Comparison of ENCODE assay signal across 25 mouse cellular contexts in the genomic region with DNA sequence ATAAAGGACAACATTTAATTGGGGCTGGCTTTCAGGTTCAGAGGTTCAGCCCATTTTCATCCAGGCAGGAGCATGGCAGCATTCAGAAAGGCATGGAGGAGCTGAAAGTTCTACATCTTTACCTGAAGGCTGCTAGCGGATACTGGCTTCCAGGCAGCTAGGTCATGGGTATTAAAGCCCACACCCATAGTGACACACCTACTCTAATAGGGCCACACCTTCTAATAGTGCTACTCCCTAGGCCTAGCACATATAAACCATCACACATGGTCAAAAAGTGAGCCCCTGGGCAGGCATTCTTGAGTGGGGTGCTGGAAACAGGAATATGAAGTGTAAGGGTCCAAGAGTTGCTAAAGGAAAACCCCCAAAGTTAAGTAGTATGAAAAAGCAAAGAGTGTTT. TPM values are rescaled to one million over a fixed set of nuclear protein-coding genes. Genes with fewer than 3 reads are reported as not detected.
DNase-seq lines count a peak whose midpoint lies in the region; ATAC-seq and TF ChIP-seq lines count a peak whose summit lies in the region.
"Had no signal": no experiment of that assay in that cellular context is flagged by ENCODE, and none has a peak within 500 bp of the region (broad histone marks: within the 10 kb centered on the region; RNA-seq: fewer than 3 reads in every experiment).

No protein-coding gene starts in this region.

- ATAC-seq in liver, embryonic 12.5 days, result no peak
- ATAC-seq: activated CD4-positive, CD25-positive, alpha-beta regulatory T cell, adult 4 months; CD4-positive, CD25-positive, alpha-beta regulatory T cell, adult 4 months; Patski had no signal

- no peak for TF ChIP-seq EP300 in heart, adult 2 months (IDR thresholded peaks at IDR 0.05; ENCODE audit: insufficient read depth, low read depth, low read length)
- TF ChIP-seq EP300 in MEL (IDR thresholded peaks at IDR 0.05; ENCODE audit: low read depth in 1 of 2, low read length in 2 of 2), result no peak

- no peak overlapping the region for H3K4me3 ChIP-seq in heart, adult 2 months
- H3K4me3 ChIP-seq in MEL (ENCODE audit: control insufficient read depth in 1 of 2, insufficient read depth in 1 of 2, low read depth in 2 of 2, low read length in 2 of 2), result no peak overlapping the region
- no peak overlapping the region for H3K4me3 ChIP-seq in liver, embryonic 12.5 days

- no peak for TF ChIP-seq CTCF in heart, adult 2 months (IDR thresholded peaks at IDR 0.05)
- no peak for TF ChIP-seq CTCF in MEL (IDR thresholded peaks at IDR 0.05 in 2 of 3, conservative IDR thresholded peaks at IDR 0.05 in 1 of 3; ENCODE audit: control insufficient read depth in 1 of 3, insufficient read depth in 1 of 3, low read depth in 2 of 3, low read length in 3 of 3, poor library complexity in 1 of 3, severe bottlenecking in 1 of 3)

- intact Hi-C loops in heart, adult 2 months (cut with DNase I), result no loop called here

- peak; percentile 55 for DNase-seq in heart, adult 11 months
- DNase-seq in heart, adult 2 months, result no peak
- no peak for DNase-seq in MEL (ENCODE audit: low read depth, low spot score)
- peak; percentile 57 for DNase-seq in c-Kit-negative CD71-positive TER-119-positive erythroid progenitor cells, embryonic 14.5 days (ENCODE audit: low read depth, low spot score)
- DNase-seq in c-Kit-positive CD71-positive TER-119-positive erythroid progenitor cells, embryonic 14.5 days (ENCODE audit: low spot score), result peak; percentile 47
- DNase-seq in right cerebral cortex, postnatal 14 days, result no peak
- no peak for DNase-seq in lung, postnatal 25 days (ENCODE audit: low spot score)
- DNase-seq: adrenal gland, adult 2 months; adrenal gland, adult 8-10 months; adrenal gland, postnatal 10 days; adrenal gland, postnatal 14 days; adrenal gland, postnatal 25 days; adrenal gland, postnatal 36 days; B cell, adult 2 months; cerebellum, adult 11 months; cerebellum, adult 11-12 months; cerebellum, adult 18-20 months; cerebellum, adult 2 months; cerebellum, adult 8-10 months had no signal

- H3K27me3 ChIP-seq in heart, adult 2 months (ENCODE audit: control insufficient read depth, insufficient read depth, low read length), result no peaks in the 10 kb centered on the region
- no peaks in the 10 kb centered on the region for H3K27me3 ChIP-seq in MEL (ENCODE audit: control insufficient read depth in 1 of 2, insufficient read depth in 2 of 2, low read length in 2 of 2)
- H3K27me3 ChIP-seq in liver, embryonic 12.5 days (replicated peaks), result no peaks in the 10 kb centered on the region
- H3K27me3 ChIP-seq: CH12.LX, Patski had no signal

- 97% methylated on average over 1 of the region's 1 CpGs for WGBS in heart, adult 2 months
- WGBS in liver, embryonic 12.5 days (ENCODE audit: insufficient replicate concordance), result 84% methylated on average over 1 of the region's 1 CpGs

- H3K79me2 ChIP-seq in heart, adult 2 months (replicated peaks; ENCODE audit: control insufficient read depth, insufficient read depth, low read length), result no peaks in the 10 kb centered on the region
- H3K79me2 ChIP-seq in MEL (ENCODE audit: control insufficient read depth, insufficient read depth, low read length, poor library complexity), result peaks cover 10% of the 10 kb centered on the region

- H3K9ac ChIP-seq in heart, adult 2 months (ENCODE audit: low read depth, low read length), result no peak overlapping the region
- H3K9ac ChIP-seq in MEL (ENCODE audit: control insufficient read depth, low read depth, low read length, poor library complexity, severe bottlenecking), result no peak overlapping the region
- H3K9ac ChIP-seq in liver, embryonic 12.5 days, result no peak overlapping the region

- no peak overlapping the region for H3K27ac ChIP-seq in heart, adult 2 months
- H3K27ac ChIP-seq in MEL (ENCODE audit: control insufficient read depth, low read depth, low read length), result peak overlapping the region; percentile 79
- H3K27ac ChIP-seq in liver, embryonic 12.5 days, result no peak overlapping the region

- TF ChIP-seq POLR2A in heart, adult 2 months (IDR thresholded peaks at IDR 0.05; ENCODE audit: insufficient read depth, low read depth, low read length), result no peak
- no peak for TF ChIP-seq POLR2A in MEL (IDR thresholded peaks at IDR 0.05; ENCODE audit: control insufficient read depth in 1 of 2, insufficient read depth in 1 of 2, low read depth in 1 of 2, low read length in 2 of 2, poor library complexity in 1 of 2)

- no peak for TF ChIP-seq RAD21 in MEL (IDR thresholded peaks at IDR 0.05; ENCODE audit: low read depth, low read length)

- H3K4me1 ChIP-seq in heart, adult 2 months (ENCODE audit: control insufficient read depth, insufficient read depth, low read length), result peaks cover 8% of the 10 kb centered on the region
- peaks cover 7 to 25% of the 10 kb centered on the region in 2 experiments; a peak in 3 of 4 replicates for H3K4me1 ChIP-seq in MEL (ENCODE audit: control insufficient read depth in 1 of 2, insufficient read depth in 2 of 2, low read length in 2 of 2)
- H3K4me1 ChIP-seq in liver, embryonic 12.5 days, result peaks cover 37% of the 10 kb centered on the region

- no peak overlapping the region for H3K4me2 ChIP-seq in liver, embryonic 12.5 days

- H3K36me3 ChIP-seq in heart, adult 2 months (ENCODE audit: control insufficient read depth, insufficient read depth, low read length), result no peaks in the 10 kb centered on the region
- peaks cover 0 to 35% of the 10 kb centered on the region in 2 experiments; a peak in 2 of 4 replicates for H3K36me3 ChIP-seq in MEL (ENCODE audit: control insufficient read depth in 1 of 2, insufficient read depth in 2 of 2, low read length in 2 of 2)
- no peaks in the 10 kb centered on the region for H3K36me3 ChIP-seq in liver, embryonic 12.5 days

- no peaks in the 10 kb centered on the region for H3K9me3 ChIP-seq in MEL (replicated peaks; ENCODE audit: insufficient read depth, low read length)
- H3K9me3 ChIP-seq in liver, embryonic 12.5 days (replicated peaks), result no peaks in the 10 kb centered on the region
- H3K9me3 ChIP-seq: G1E had no signal

TF ChIP-seq in MEL, 35 proteins besides CTCF, POLR2A, EP300 and RAD21:
- no peak for TF ChIP-seq HCFC1 (IDR thresholded peaks at IDR 0.05; ENCODE audit: low read depth, low read length)
- TF ChIP-seq CHD2 (IDR thresholded peaks at IDR 0.05; ENCODE audit: low read length), result no peak
- no peak for TF ChIP-seq NELFE (IDR thresholded peaks at IDR 0.05; ENCODE audit: low read depth, low read length)
- TF ChIP-seq TCF12 (IDR thresholded peaks at IDR 0.05; ENCODE audit: low read depth, low read length), result no peak
- no peak for TF ChIP-seq GABPA (IDR thresholded peaks at IDR 0.05; ENCODE audit: low read depth, low read length)
- no peak for TF ChIP-seq MAFK (IDR thresholded peaks at IDR 0.05; ENCODE audit: borderline replicate concordance, low read depth, low read length)
- TF ChIP-seq ZKSCAN1 (IDR thresholded peaks at IDR 0.05; ENCODE audit: low read depth, low read length), result no peak
- TF ChIP-seq JUND (IDR thresholded peaks at IDR 0.05; ENCODE audit: low read depth, low read length), result no peak

RNA-seq across cellular contexts. Expression of gene Srd5a3, which starts 2.5 kb away (rescaled TPM):
- 10 to 100 TPM in 1 of 2 experiments, 1 to 10 TPM in 1; 8.6 to 10.0 TPM for total RNA-seq in heart, adult 2 months (2021)
- polyA plus RNA-seq in heart, adult 2 months (2012; rRNA removed), result 17.0 and 26.1 TPM in 2 replicates
- total RNA-seq in MEL (2012; rRNA removed), result 17.0 and 18.3 TPM in 2 replicates
- 10 to 100 TPM in 1 of 2 experiments, not detected in 1; 33.2 TPM for polyA plus RNA-seq in MEL (2012; ENCODE audit: insufficient read depth in 1 of 2, insufficient read length in 2 of 2, low read depth in 1 of 2, low replicate concordance in 2 of 2, missing spikeins in 1 of 2)
- polyA plus RNA-seq in liver, embryonic 12.5 days (2016; fragmentation: Nextera tagmentation; extraction: Ambion mirVana), result 16.6 and 17.4 TPM in 2 replicates

RNA-seq across cellular contexts. Expression of gene Tmem165, which starts 46.1 kb away (rescaled TPM):
- total RNA-seq in heart, adult 2 months (2021), result 10 to 100 TPM; 17.9 to 19.0 TPM
- 21.5 and 25.9 TPM in 2 replicates for polyA plus RNA-seq in heart, adult 2 months (2012; rRNA removed)
- 73.0 and 77.7 TPM in 2 replicates for total RNA-seq in MEL (2012; rRNA removed)
- 100 to 1,000 TPM in 1 of 2 experiments, 10 to 100 TPM in 1; 66.5 to 154 TPM for polyA plus RNA-seq in MEL (2012; ENCODE audit: insufficient read depth in 1 of 2, insufficient read length in 2 of 2, low read depth in 1 of 2, low replicate concordance in 2 of 2, missing spikeins in 1 of 2)
- polyA plus RNA-seq in liver, embryonic 12.5 days (2016; fragmentation: Nextera tagmentation; extraction: Ambion mirVana), result 57.4 and 59.9 TPM in 2 replicates

Comparison
In these comparisons a context has a peak if more than half of its experiments do, and no peak if none do; other contexts are left out.
1. DNase-seq: peak in heart, adult 11 months (single experiment), c-Kit-negative CD71-positive TER-119-positive erythroid progenitor cells, embryonic 14.5 days (single experiment) and c-Kit-positive CD71-positive TER-119-positive erythroid progenitor cells, embryonic 14.5 days (single experiment); none in heart, adult 2 months (0 of 2), MEL (single experiment), right cerebral cortex, postnatal 14 days (single experiment) and lung, postnatal 25 days (single experiment).